In genomic region chr7:45119780-45120709, GRCm38 (mm10) we compare ENCODE assay signal across 12 mouse cellular contexts. TPM values are rescaled to one million over a fixed set of nuclear protein-coding genes. Genes with fewer than 3 reads are reported as not detected.
A peak's percentile ranks its signal among the peaks of the same experiment; 100 is the strongest.
DNase-seq lines count a peak whose midpoint lies in the region; ATAC-seq and TF ChIP-seq lines count a peak whose summit lies in the region.
"Had no signal": no experiment of that assay in that cellular context is flagged by ENCODE, and none has a peak within 500 bp of the region (broad histone marks: within the 10 kb centered on the region; RNA-seq: fewer than 3 reads in every experiment).

No protein-coding gene starts in this region.

- H3K9me3 ChIP-seq in heart, postnatal 0 days (replicated peaks; ENCODE audit: control insufficient read depth, low read length): no peaks in the 10 kb centered on the region
- H3K9me3 ChIP-seq: forebrain, embryonic 10.5 days; G1E had no signal

- no peak for TF ChIP-seq EP300 in heart, postnatal 0 days (IDR thresholded peaks at IDR 0.05; ENCODE audit: low read depth)

- no peak for TF ChIP-seq CTCF in heart, postnatal 0 days (IDR thresholded peaks at IDR 0.05; ENCODE audit: low read depth)
- no peak for TF ChIP-seq CTCF in spleen, adult 2 months (IDR thresholded peaks at IDR 0.05; ENCODE audit: extremely low read depth, insufficient read depth, insufficient read length, insufficient replicate concordance)
- no peak for TF ChIP-seq CTCF in small intestine, adult 2 months (IDR thresholded peaks at IDR 0.05; ENCODE audit: extremely low read depth, insufficient read length, insufficient replicate concordance, low read depth, low read length)

- H3K27me3 ChIP-seq in heart, postnatal 0 days (ENCODE audit: control insufficient read depth, insufficient read depth, low read length): no peaks in the 10 kb centered on the region
- no peaks in the 10 kb centered on the region for H3K27me3 ChIP-seq in spleen, adult 2 months (ENCODE audit: control insufficient read depth, insufficient read depth, low read length)
- H3K27me3 ChIP-seq in small intestine, adult 2 months (ENCODE audit: control insufficient read depth, insufficient read depth, low read length): no peaks in the 10 kb centered on the region

- H3K4me2 ChIP-seq in heart, postnatal 0 days (ENCODE audit: low read depth, low read length): no peak overlapping the region
- H3K4me2 ChIP-seq: hindbrain, embryonic 14.5 days had no signal

- H3K9ac ChIP-seq in heart, postnatal 0 days (replicated peaks; ENCODE audit: low read depth, low read length): no peak overlapping the region
- H3K9ac ChIP-seq: hindbrain, embryonic 14.5 days had no signal

- no peak for DNase-seq in heart, postnatal 0 days (ENCODE audit: low spot score)
- no peak for DNase-seq in heart, adult 18-20 months
- no peak for DNase-seq in spleen, adult 2 months (ENCODE audit: low read depth in 1 of 2, low spot score in 2 of 2)
- DNase-seq in spleen, adult 12 weeks (ENCODE audit: low spot score): no peak
- no peak for DNase-seq in right cerebral cortex, adult 18-20 months

- peaks cover 40% of the 10 kb centered on the region for H3K36me3 ChIP-seq in heart, postnatal 0 days (replicated peaks; ENCODE audit: control insufficient read depth, insufficient read depth, low read length)
- peaks cover 16% of the 10 kb centered on the region for H3K36me3 ChIP-seq in spleen, adult 2 months (ENCODE audit: control insufficient read depth, insufficient read depth, low read length)
- H3K36me3 ChIP-seq in small intestine, adult 2 months (ENCODE audit: control insufficient read depth, insufficient read depth, low read length): peaks cover 27% of the 10 kb centered on the region

- TF ChIP-seq POLR2A in spleen, adult 2 months (IDR thresholded peaks at IDR 0.05; ENCODE audit: low read depth, low read length): peak; percentile 3; the same call in 1 of the 2 replicates
- TF ChIP-seq POLR2A in small intestine, adult 2 months (IDR thresholded peaks at IDR 0.05; ENCODE audit: low read depth, low read length): no peak

- ATAC-seq in heart, postnatal 0 days (ENCODE audit: insufficient read depth, low read depth): no peak
- peak; percentile 8 for ATAC-seq in activated CD4-positive, CD25-positive, alpha-beta regulatory T cell, adult 4 months

- WGBS in heart, postnatal 0 days: 72% methylated on average over 5 of the region's 5 CpGs
- 66% methylated on average over 5 of the region's 5 CpGs for WGBS in spleen, adult 2 months
- WGBS in small intestine, adult 2 months: 65% methylated on average over 5 of the region's 5 CpGs

- H3K27ac ChIP-seq in heart, postnatal 0 days (ENCODE audit: low read depth): peak overlapping the region; percentile 54; the same call in 1 of the 2 replicates
- peak overlapping the region; percentile 96 for H3K27ac ChIP-seq in spleen, adult 2 months (ENCODE audit: insufficient read depth, low read length)
- peak overlapping the region; percentile 17; the same call in 1 of the 2 replicates for H3K27ac ChIP-seq in small intestine, adult 2 months (ENCODE audit: insufficient read depth, low read depth, low read length)
- H3K27ac ChIP-seq: hindbrain, embryonic 14.5 days had no signal

- no peak overlapping the region for H3K4me3 ChIP-seq in heart, postnatal 0 days (ENCODE audit: low read depth, low read length)
- H3K4me3 ChIP-seq in spleen, adult 2 months (ENCODE audit: extremely low read depth, insufficient read depth, insufficient read length): peak overlapping the region; percentile 45
- H3K4me3 ChIP-seq in small intestine, adult 2 months (ENCODE audit: low read depth, low read length): no peak overlapping the region

- peaks cover 9% of the 10 kb centered on the region for H3K4me1 ChIP-seq in heart, postnatal 0 days (ENCODE audit: control insufficient read depth, insufficient read depth)
- H3K4me1 ChIP-seq in spleen, adult 2 months (ENCODE audit: control insufficient read depth, insufficient read depth, insufficient read length): peaks cover 26% of the 10 kb centered on the region; the same call in 1 of the 2 replicates
- H3K4me1 ChIP-seq in small intestine, adult 2 months (ENCODE audit: control insufficient read depth, insufficient read depth, insufficient read length, low read length): peaks cover 22% of the 10 kb centered on the region; the same call in 1 of the 2 replicates

RNA-seq across cellular contexts. Expression of gene Rps11, which starts 4.2 kb away (rescaled TPM):
- 1,106 and 1,247 TPM in 2 replicates for total RNA-seq in heart, postnatal 0 days (2014; rRNA removed; ENCODE audit: low replicate concordance)
- 730 and 757 TPM in 2 replicates for polyA plus RNA-seq in heart, postnatal 0 days (2015; fragmentation: Nextera tagmentation; extraction: Ambion mirVana)
- 100 to 1,000 TPM; 512 to 646 TPM for total RNA-seq in heart, adult 18-20 months (2021)
- polyA plus RNA-seq in spleen, adult 2 months (2012; rRNA removed): 273 and 325 TPM in 2 replicates
- polyA plus RNA-seq in activated CD4-positive, CD25-positive, alpha-beta regulatory T cell, adult 4 months (2017; shearing (Covaris generic)): 1,000 to 10,000 TPM; 4,562 to 5,652 TPM
- 159 and 207 TPM in 2 replicates for polyA plus RNA-seq in small intestine, adult 2 months (2012; rRNA removed)

RNA-seq across cellular contexts. Expression of gene Rpl13a, which starts 8.5 kb away (rescaled TPM):
- 1,443 and 1,972 TPM in 2 replicates for total RNA-seq in heart, postnatal 0 days (2014; rRNA removed; ENCODE audit: low replicate concordance)
- 780 and 809 TPM in 2 replicates for polyA plus RNA-seq in heart, postnatal 0 days (2015; fragmentation: Nextera tagmentation; extraction: Ambion mirVana)
- total RNA-seq in heart, adult 18-20 months (2021): 100 to 1,000 TPM; 714 to 715 TPM
- polyA plus RNA-seq in spleen, adult 2 months (2012; rRNA removed): 1,860 and 2,797 TPM in 2 replicates
- 1,000 to 10,000 TPM; 7,090 to 8,122 TPM for polyA plus RNA-seq in activated CD4-positive, CD25-positive, alpha-beta regulatory T cell, adult 4 months (2017; shearing (Covaris generic))
- polyA plus RNA-seq in small intestine, adult 2 months (2012; rRNA removed): 1,193 and 1,266 TPM in 2 replicates

RNA-seq across cellular contexts. Expression of gene Gm45713, which starts 16.0 kb away (rescaled TPM):
- total RNA-seq in heart, postnatal 0 days (2014; rRNA removed; ENCODE audit: low replicate concordance): 0.19 and 0.23 TPM in 2 replicates
- 0.29 and 0.78 TPM in 2 replicates for polyA plus RNA-seq in heart, postnatal 0 days (2015; fragmentation: Nextera tagmentation; extraction: Ambion mirVana)
- total RNA-seq in heart, adult 18-20 months (2021): under 1 TPM; 0.26 to 0.47 TPM
- polyA plus RNA-seq in spleen, adult 2 months (2012; rRNA removed): 0.28 and 0.70 TPM in 2 replicates
- not detected for polyA plus RNA-seq in activated CD4-positive, CD25-positive, alpha-beta regulatory T cell, adult 4 months (2017; shearing (Covaris generic))
- polyA plus RNA-seq in small intestine, adult 2 months (2012; rRNA removed): 1.5 TPM in 1 of 2 replicates, not detected in the other
- total RNA-seq: adrenal gland, adult 18-20 months; layer of hippocampus, adult 8-10 months had no signal
- polyA plus RNA-seq: hindbrain, embryonic 14.5 days had no signal

RNA-seq across cellular contexts. Expression of gene Flt3l, which starts 16.2 kb away (rescaled TPM):
- 8.1 and 23.3 TPM in 2 replicates for total RNA-seq in heart, postnatal 0 days (2014; rRNA removed; ENCODE audit: low replicate concordance)
- polyA plus RNA-seq in heart, postnatal 0 days (2015; fragmentation: Nextera tagmentation; extraction: Ambion mirVana): 1.8 and 2.0 TPM in 2 replicates
- total RNA-seq in heart, adult 18-20 months (2021): 1 to 10 TPM; 2.7 to 5.3 TPM
- 183 and 197 TPM in 2 replicates for polyA plus RNA-seq in spleen, adult 2 months (2012; rRNA removed)
- 100 to 1,000 TPM; 118 to 125 TPM for polyA plus RNA-seq in activated CD4-positive, CD25-positive, alpha-beta regulatory T cell, adult 4 months (2017; shearing (Covaris generic))
- 22.1 and 45.8 TPM in 2 replicates for polyA plus RNA-seq in small intestine, adult 2 months (2012; rRNA removed)

RNA-seq across cellular contexts. Expression of gene Fcgrt, which starts 16.4 kb away (rescaled TPM):
- 48.9 and 51.6 TPM in 2 replicates for total RNA-seq in heart, postnatal 0 days (2014; rRNA removed; ENCODE audit: low replicate concordance)
- polyA plus RNA-seq in heart, postnatal 0 days (2015; fragmentation: Nextera tagmentation; extraction: Ambion mirVana): 59.5 and 67.9 TPM in 2 replicates
- total RNA-seq in heart, adult 18-20 months (2021): 10 to 100 TPM; 60.3 to 66.8 TPM
- polyA plus RNA-seq in spleen, adult 2 months (2012; rRNA removed): 64.4 and 75.4 TPM in 2 replicates
- 1 to 10 TPM in 1 of 2 experiments, under 1 TPM in 1; 0.78 to 1.1 TPM for polyA plus RNA-seq in activated CD4-positive, CD25-positive, alpha-beta regulatory T cell, adult 4 months (2017; shearing (Covaris generic))
- polyA plus RNA-seq in small intestine, adult 2 months (2012; rRNA removed): 47.9 and 78.3 TPM in 2 replicates
- total RNA-seq: G1E had no signal
- polyA plus RNA-seq: G1E had no signal

Comparison
In these comparisons a context has a peak if more than half of its experiments do, and no peak if none do; other contexts are left out.
1. H3K27ac ChIP-seq: peak in every context shown above with its lines; median percentile 96 in spleen, adult 2 months; 54 in heart, postnatal 0 days; 17 in small intestine, adult 2 months.